Mouse (Mus musculus) CD4-positive naive resting alpha-beta T cell, adult 57 days (primary cell): ENCODE results near the gene Ewsr1. TPM values are rescaled to one million over a fixed set of nuclear protein-coding genes. Genes with fewer than 3 reads are reported as not detected.

ENCODE experiments used
- total RNA-seq: library from RNA; stranded (reverse); gene quantifications from one replicate; pipeline ENCODE4 v1.2.4, GENCODE M21; 2023

The Ewsr1 gene
- 636 TPM for total RNA-seq

GRCm38 (mm10) chr11:5098736-5099542, at the start of gene Ewsr1, which contains the start of gene Rhbdd3:
Ewsr1 (minus strand) TSS chr11:5099266.
Rhbdd3 (plus strand) TSS chr11:5098926.

DNA sequence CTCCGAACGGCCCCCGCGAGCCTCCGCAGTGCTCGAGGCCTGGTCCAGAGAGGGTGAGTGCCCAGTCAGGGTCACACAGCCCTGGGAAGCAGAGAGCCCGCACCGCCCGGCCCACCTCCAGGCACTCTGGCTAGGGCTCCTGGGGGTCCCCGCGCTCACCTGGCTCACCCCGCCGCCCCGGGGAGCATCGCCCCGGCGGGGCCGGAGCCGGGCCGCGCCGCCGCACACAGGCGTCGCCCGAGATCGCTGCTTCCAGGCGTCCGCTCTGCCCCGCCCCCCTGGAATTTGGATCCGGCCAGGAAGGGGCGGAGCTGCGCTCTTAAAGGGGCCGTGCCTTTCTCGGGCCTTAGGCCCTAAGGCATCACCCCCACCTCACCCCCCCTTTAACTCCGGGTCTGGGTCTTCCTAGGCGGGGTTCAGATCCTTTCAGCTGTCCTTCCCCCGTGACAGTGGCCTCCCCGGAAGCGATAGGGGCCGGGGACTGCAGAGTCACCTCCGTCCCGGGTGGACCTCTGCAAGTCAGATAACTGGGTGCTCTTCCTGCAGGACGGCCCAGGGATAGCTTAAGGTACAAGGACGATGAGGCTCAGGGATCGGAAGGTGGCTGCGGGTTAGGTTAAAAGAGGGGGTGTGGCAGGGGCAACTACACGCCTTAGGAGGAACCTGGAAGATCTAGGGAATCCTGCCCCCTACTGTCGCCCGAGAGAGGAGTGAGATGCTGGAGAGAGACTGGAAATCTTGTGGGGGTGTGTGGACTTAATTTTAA, 33.8 kb downstream of the Ewsr1 start, which contains the start of gene Gas2l1:
Gene Gas2l1, minus strand, starts transcription at position 272 of the 766 bp plus-strand sequence.

GRCm38 (mm10) chr11:5057856-5058641, 41.0 kb downstream of the Ewsr1 start, which contains the start of gene Rasl10a:
Rasl10a (plus strand) TSS chr11:5058128.

Other genes with a start within 250 kb of the Ewsr1 start
- 49.0 TPM for gene Nf2, start 249.7 kb downstream of the Ewsr1 start, total RNA-seq
- 19.6 TPM for gene Nipsnap1, start 225.3 kb downstream of the Ewsr1 start, total RNA-seq
- gene Thoc5, start 203.9 kb downstream of the Ewsr1 start, total RNA-seq, result 43.2 TPM
- gene Nefh, start 151.2 kb downstream of the Ewsr1 start, total RNA-seq, result 1.9 TPM
- 98.9 TPM for gene Ap1b1, start 112.4 kb downstream of the Ewsr1 start, total RNA-seq
- not detected for gene Rasl10a, start 41.1 kb downstream of the Ewsr1 start, total RNA-seq
- gene Gas2l1, start 33.9 kb downstream of the Ewsr1 start, total RNA-seq, result 1.0 TPM
- gene Rhbdd3, start 340 bp downstream of the Ewsr1 start, total RNA-seq, result 5.0 TPM
- 6.2 TPM for gene Emid1, start 53.0 kb upstream of the Ewsr1 start, total RNA-seq
- 39.4 TPM for gene Kremen1, start 162.3 kb upstream of the Ewsr1 start, total RNA-seq